8 mouse cellular contexts compared by ENCODE assay signal in the genomic region with DNA sequence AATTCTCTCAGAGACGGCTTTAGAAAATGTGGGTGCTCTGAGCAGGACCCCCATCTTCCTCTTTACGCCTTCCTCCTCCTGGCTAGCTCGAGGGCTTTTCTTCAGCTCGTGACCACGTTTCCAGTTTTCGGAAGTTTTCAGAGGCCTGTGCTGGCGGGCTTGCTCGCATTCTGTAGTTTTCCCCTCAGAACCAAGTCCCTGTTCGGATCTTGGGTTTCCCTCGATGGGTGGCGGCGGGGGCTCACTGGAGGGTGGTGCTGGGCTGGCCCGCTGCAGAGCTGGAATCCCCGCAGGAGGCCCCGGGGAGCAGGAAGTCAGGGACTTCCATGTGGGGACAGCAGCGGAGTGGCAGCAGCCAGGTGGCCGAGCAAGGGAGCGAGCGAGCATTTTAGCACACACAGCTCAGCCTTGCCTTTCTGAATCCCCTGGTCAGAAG.
DNase-seq lines count a peak whose midpoint lies in the region; ATAC-seq and TF ChIP-seq lines count a peak whose summit lies in the region.

No protein-coding gene starts in this region.

- ATAC-seq in G1E (ENCODE audit: extremely low read depth, insufficient number of reproducible peaks, low FRiP score, poor library complexity, severe bottlenecking) = no peak
- peak; percentile 47 for ATAC-seq in forebrain, embryonic 16.5 days
- ATAC-seq in midbrain, embryonic 11.5 days (ENCODE audit: low FRiP score) = peak; percentile 26

- H3K4me1 ChIP-seq in G1E (ENCODE audit: insufficient read depth, low read depth, low read length) = peaks cover 81% of the 10 kb centered on the region
- peaks cover 18% of the 10 kb centered on the region for H3K4me1 ChIP-seq in forebrain, embryonic 16.5 days (replicated peaks; ENCODE audit: control insufficient read depth, insufficient read depth, low read length)
- peaks cover 27% of the 10 kb centered on the region for H3K4me1 ChIP-seq in midbrain, embryonic 11.5 days (ENCODE audit: control insufficient read depth, insufficient read depth, low read length)

- peak overlapping the region; percentile 92 for H3K4me3 ChIP-seq in gastrocnemius, adult 2 months
- peak overlapping the region; percentile 73 for H3K4me3 ChIP-seq in G1E (ENCODE audit: low read depth, low read length)
- peak overlapping the region; percentile 75 for H3K4me3 ChIP-seq in forebrain, embryonic 16.5 days (replicated peaks; ENCODE audit: low read length)
- peak overlapping the region; percentile 55 for H3K4me3 ChIP-seq in midbrain, embryonic 11.5 days (ENCODE audit: low read depth, low read length)

- DNase-seq in gastrocnemius, adult 2 months = peak; percentile 74
- DNase-seq in gastrocnemius, adult 8-10 months (ENCODE audit: low spot score in 2 of 2) = no peak
- DNase-seq in G1E (ENCODE audit: low spot score) = peak; percentile 31
- DNase-seq in kidney, postnatal 14 days = peak; percentile 63
- no peak for DNase-seq in midbrain, embryonic 11.5 days (ENCODE audit: low spot score, missing footprints)
- peak; percentile 62 for DNase-seq in yolk sac, embryonic 10.5 days (ENCODE audit: low spot score)
- no peak for DNase-seq in cerebellum, adult 9-10 months

- peak overlapping the region; percentile 68 for H3K4me2 ChIP-seq in forebrain, embryonic 16.5 days (ENCODE audit: low read length)
- H3K4me2 ChIP-seq in midbrain, embryonic 11.5 days = peak overlapping the region; percentile 98

- 6% methylated on average over 19 of the region's 19 CpGs for WGBS in forebrain, embryonic 16.5 days
- WGBS in midbrain, embryonic 11.5 days = 3% methylated on average over 19 of the region's 19 CpGs

- H3K27ac ChIP-seq in gastrocnemius, adult 2 months = peak overlapping the region; percentile 97
- no peak overlapping the region for H3K27ac ChIP-seq in forebrain, embryonic 16.5 days (ENCODE audit: low read length)
- H3K27ac ChIP-seq in midbrain, embryonic 11.5 days (ENCODE audit: low read depth, low read length) = no peak overlapping the region

- H3K27me3 ChIP-seq in G1E (ENCODE audit: insufficient read depth, low read length) = no peaks in the 10 kb centered on the region
- H3K27me3 ChIP-seq in forebrain, embryonic 16.5 days (replicated peaks; ENCODE audit: control insufficient read depth, insufficient read depth, low read length) = no peaks in the 10 kb centered on the region
- H3K27me3 ChIP-seq in midbrain, embryonic 11.5 days (ENCODE audit: control insufficient read depth, insufficient read depth, low read length) = peaks cover 3% of the 10 kb centered on the region; the same call in 1 of the 2 replicates

- H3K9me3 ChIP-seq in G1E (replicated peaks) = no peaks in the 10 kb centered on the region
- H3K9me3 ChIP-seq in forebrain, embryonic 16.5 days (ENCODE audit: control insufficient read depth, low read length) = no peaks in the 10 kb centered on the region
- H3K9me3 ChIP-seq in midbrain, embryonic 11.5 days (ENCODE audit: control insufficient read depth, low read length) = no peaks in the 10 kb centered on the region

- intact Hi-C loops in gastrocnemius, adult 2 months (cut with DNase I) = loop anchor here (5.0 kb wide), 2 partner anchors 64 to 181 kb away; no protein-coding TSS in a partner anchor

- no peak for TF ChIP-seq CTCF in gastrocnemius, adult 2 months (IDR thresholded peaks at IDR 0.05)
- no peak for TF ChIP-seq CTCF in G1E (IDR thresholded peaks at IDR 0.05; ENCODE audit: low read depth, low read length)

- H3K9ac ChIP-seq in forebrain, embryonic 16.5 days (replicated peaks; ENCODE audit: low read depth, low read length) = peak overlapping the region; percentile 66
- peak overlapping the region; percentile 37 for H3K9ac ChIP-seq in midbrain, embryonic 11.5 days (ENCODE audit: low read length)

- H3K36me3 ChIP-seq in G1E (replicated peaks) = peaks cover 38% of the 10 kb centered on the region
- no peaks in the 10 kb centered on the region for H3K36me3 ChIP-seq in forebrain, embryonic 16.5 days (ENCODE audit: control insufficient read depth, insufficient read depth)
- no peaks in the 10 kb centered on the region for H3K36me3 ChIP-seq in midbrain, embryonic 11.5 days (ENCODE audit: control insufficient read depth, insufficient read depth, low read length)

Comparison
In these comparisons a context has a peak if more than half of its experiments do, and no peak if none do; other contexts are left out.
1. DNase-seq: peak in gastrocnemius, adult 2 months (single experiment), G1E (single experiment), kidney, postnatal 14 days (single experiment) and yolk sac, embryonic 10.5 days (single experiment); none in gastrocnemius, adult 8-10 months (0 of 2), midbrain, embryonic 11.5 days (single experiment) and cerebellum, adult 9-10 months (single experiment).
2. Peak in every context shown above with its lines, with median percentiles within 50 percentile points of each other: H3K4me3 ChIP-seq.